Mouse (Mus musculus) liver, embryonic 13.5 days (tissue): ENCODE measurements around the gene Hcn3. TPM values are rescaled to one million over a fixed set of nuclear protein-coding genes. Genes with fewer than 3 reads are reported as not detected.

Experiments used
- ATAC-seq: fragments of 200-750 bp; cut with Nextera tagmentation; 2 replicates; pipeline ENCODE4 v1.8.0; 2017; ENCODE audit warnings: low read depth, mild to moderate bottlenecking, moderate number of reproducible peaks, moderate library complexity
- DNase-seq: peaks from one replicate; pipeline ENCODE4 v3.0.0; 2022
- H3K27ac ChIP-seq: fragments of 300-500 bp; sonication (generic); 2 replicates; pipeline ENCODE4 v1.5.1; 2015; ENCODE audit warnings: moderate library complexity, mild to moderate bottlenecking, inconsistent platforms
- H3K27me3 ChIP-seq: fragments of 300-500 bp; sonication (generic); 2 replicates; pipeline ENCODE4 v1.6.1; 2015; ENCODE audit warnings: mild to moderate bottlenecking, inconsistent platforms
- H3K36me3 ChIP-seq: fragments of 300-500 bp; sonication (generic); 2 replicates; pipeline ENCODE4 v1.6.1; 2015; ENCODE audit warnings: mild to moderate bottlenecking, inconsistent platforms
- H3K4me1 ChIP-seq: fragments of 300-500 bp; sonication (generic); replicated peaks from 2 replicates; pipeline ENCODE4 v1.6.1; 2015; ENCODE audit warnings: inconsistent platforms
- H3K4me2 ChIP-seq: fragments of 300-500 bp; sonication (generic); 2 replicates; pipeline ENCODE4 v1.6.1; 2015; ENCODE audit warnings: inconsistent platforms, mild to moderate bottlenecking, moderate library complexity
- H3K4me3 ChIP-seq: fragments of 300-500 bp; sonication (generic); replicated peaks from 2 replicates; pipeline ENCODE4 v1.5.1; 2015; ENCODE audit warnings: mild to moderate bottlenecking, inconsistent platforms
- H3K9ac ChIP-seq: fragments of 300-500 bp; sonication (generic); 2 replicates; pipeline ENCODE4 v1.6.1; 2015; ENCODE audit warnings: mild to moderate bottlenecking, inconsistent platforms
- H3K9me3 ChIP-seq: fragments of 300-500 bp; sonication (generic); replicated peaks from 2 replicates; pipeline ENCODE4 v1.6.1; 2016; ENCODE audit warnings: inconsistent platforms
- WGBS: fragments of 180-500 bp; shearing (Covaris S2); methylation state at CpG from one replicate; pipeline ENCODE4 v1.1.7; 2015; ENCODE audit not compliant: insufficient replicate concordance; 5-methylcytosine and 5-hydroxymethylcytosine counted together
- polyA plus RNA-seq: library from polyadenylated mRNA; unstranded; fragments of >200 nt; fragmentation: Nextera tagmentation; extraction: Ambion mirVana; gene quantifications from 2 replicates; pipeline ENCODE4 v1.2.1, GENCODE M21; 2015

Gene Hcn3
- polyA plus RNA-seq, 1 experiment from 2014 or later, result 0.75 TPM

GRCm38 (mm10) chr3:89108146-89108545 is 51.9 kb downstream of the Hcn3 start:
- Histone ChIP-seq H3K27ac (no peak overlapping the region), H3K4me3 (no peak overlapping the region), H3K9me3 (no peaks in the 10 kb centered on the region), H3K27me3 (no peaks in the 10 kb centered on the region), H3K4me2 (no peak overlapping the region), H3K4me1 (peaks cover 16% of the 10 kb centered on the region), H3K36me3 (no peaks in the 10 kb centered on the region), H3K9ac (no peak overlapping the region)
- ATAC-seq, result no peak
- 51% methylated on average over 1 of the region's 1 CpGs for WGBS
- no peak for DNase-seq

GRCm38 (mm10) chr3:89107545-89107944 is 52.5 kb downstream of the Hcn3 start:
- Histone ChIP-seq H3K4me3 (no peak overlapping the region), H3K4me1 (peaks cover 22% of the 10 kb centered on the region), H3K27me3 (no peaks in the 10 kb centered on the region), H3K9me3 (no peaks in the 10 kb centered on the region), H3K27ac (no peak overlapping the region; the same call in 1 of the 2 replicates), H3K9ac (no peak overlapping the region), H3K36me3 (no peaks in the 10 kb centered on the region), H3K4me2 (no peak overlapping the region)
- DNase-seq (no peak), ATAC-seq (no peak)
- WGBS, result 43% methylated on average over 3 of the region's 3 CpGs

- Histone ChIP-seq H3K27me3 (no peaks in the 10 kb centered on the region), H3K4me2 (no peak overlapping the region), H3K4me1 (peaks cover 27% of the 10 kb centered on the region), H3K9ac (no peak overlapping the region), H3K9me3 (no peaks in the 10 kb centered on the region), H3K4me3 (no peak overlapping the region), H3K27ac (no peak overlapping the region), H3K36me3 (no peaks in the 10 kb centered on the region)
- DNase-seq (no peak), ATAC-seq (no peak)
Observed at GRCm38 (mm10) chr3:89106881-89107280, 53.1 kb downstream of the Hcn3 start.

- no peaks in the 10 kb centered on the region for H3K27me3 ChIP-seq
- no peak overlapping the region for H3K4me2 ChIP-seq
- peak overlapping the region; percentile 85 for H3K27ac ChIP-seq
- WGBS, result 42% methylated on average over 4 of the region's 4 CpGs
- no peak for DNase-seq
- H3K9me3 ChIP-seq, result no peaks in the 10 kb centered on the region
- H3K9ac ChIP-seq, result no peak overlapping the region
- peaks cover 55% of the 10 kb centered on the region for H3K4me1 ChIP-seq
- ATAC-seq, result no peak
- H3K4me3 ChIP-seq, result no peak overlapping the region
- peaks cover 17% of the 10 kb centered on the region for H3K36me3 ChIP-seq
Observed at GRCm38 (mm10) chr3:89103291-89103595, 56.8 kb downstream of the Hcn3 start.

GRCm38 (mm10) chr3:89102495-89103290 is 57.3 kb downstream of the Hcn3 start:
- H3K4me3 ChIP-seq, result peak overlapping the region; percentile 55
- no peak for DNase-seq
- no peaks in the 10 kb centered on the region for H3K9me3 ChIP-seq
- WGBS, result 51% methylated on average over 12 of the region's 12 CpGs
- ATAC-seq, result no peak
- H3K27me3 ChIP-seq, result no peaks in the 10 kb centered on the region
- H3K9ac ChIP-seq, result peak overlapping the region; percentile 60
- H3K4me1 ChIP-seq, result peaks cover 56% of the 10 kb centered on the region
- H3K4me2 ChIP-seq, result peak overlapping the region; percentile 68
- H3K36me3 ChIP-seq, result peaks cover 22% of the 10 kb centered on the region
- peak overlapping the region; percentile 85 for H3K27ac ChIP-seq

GRCm38 (mm10) chr3:89101812-89102494 is 58.0 kb downstream of the Hcn3 start, which contains the start of gene Fdps:
Gene Fdps (minus strand): TSS chr3:89101959.
- DNase-seq (peak; percentile 98), ATAC-seq (peak; percentile 98)
- H3K36me3 ChIP-seq, result peaks cover 29% of the 10 kb centered on the region
- peaks cover 58% of the 10 kb centered on the region for H3K4me1 ChIP-seq
- H3K4me2 ChIP-seq, result peak within 1 kb of the TSS; percentile 93
- no peaks in the 10 kb centered on the region for H3K27me3 ChIP-seq
- H3K4me3 ChIP-seq, result peak within 1 kb of the TSS; percentile 74
- no peaks in the 10 kb centered on the region for H3K9me3 ChIP-seq
- WGBS, result under 1% methylated on average over 26 of the region's 26 CpGs
- H3K27ac ChIP-seq, result peak within 1 kb of the TSS; percentile 85
- H3K9ac ChIP-seq, result peak within 1 kb of the TSS; percentile 80

- under 1% methylated on average over 19 of the region's 19 CpGs for WGBS
- H3K4me2 ChIP-seq, result peak overlapping the region; percentile 93
- peaks cover 34% of the 10 kb centered on the region for H3K36me3 ChIP-seq
- H3K9ac ChIP-seq, result peak overlapping the region; percentile 80
- no peaks in the 10 kb centered on the region for H3K27me3 ChIP-seq
- DNase-seq (no peak), ATAC-seq (peak; percentile 45)
- H3K9me3 ChIP-seq, result no peaks in the 10 kb centered on the region
- peak overlapping the region; percentile 74 for H3K4me3 ChIP-seq
- peaks cover 56% of the 10 kb centered on the region for H3K4me1 ChIP-seq
- H3K27ac ChIP-seq, result peak overlapping the region; percentile 84
Observed at GRCm38 (mm10) chr3:89101459-89101811, 58.6 kb downstream of the Hcn3 start.

GRCm38 (mm10) chr3:89100811-89101210 is 59.2 kb downstream of the Hcn3 start, which contains the start of gene Gm43738:
Gene Gm43738 (minus strand): TSS chr3:89101099.
- 43% methylated on average over 7 of the region's 7 CpGs for WGBS
- no peak for ATAC-seq
- no peak for DNase-seq
- peak within 1 kb of the TSS; percentile 74 for H3K4me3 ChIP-seq
- peaks cover 61% of the 10 kb centered on the region for H3K4me1 ChIP-seq
- no peaks in the 10 kb centered on the region for H3K27me3 ChIP-seq
- H3K36me3 ChIP-seq, result peaks cover 40% of the 10 kb centered on the region
- H3K27ac ChIP-seq, result peak within 1 kb of the TSS; percentile 84
- H3K9me3 ChIP-seq, result no peaks in the 10 kb centered on the region
- peak within 1 kb of the TSS; percentile 80 for H3K9ac ChIP-seq
- H3K4me2 ChIP-seq, result peak within 1 kb of the TSS; percentile 93

Other genes with a start within 250 kb of the Hcn3 start
- 19.9 and 20.2 TPM in 2 replicates for gene Msto1, start 246.2 kb downstream of the Hcn3 start, polyA plus RNA-seq
- gene Ash1l, start 209.6 kb downstream of the Hcn3 start, polyA plus RNA-seq, result 4.7 and 5.7 TPM in 2 replicates
- gene Dap3, start 209.0 kb downstream of the Hcn3 start, polyA plus RNA-seq, result 120 and 129 TPM in 2 replicates
- 5.5 and 5.9 TPM in 2 replicates for gene Rusc1, start 66.9 kb downstream of the Hcn3 start, polyA plus RNA-seq
- not detected in 2 replicates for gene Gm43738, start 59.1 kb downstream of the Hcn3 start, polyA plus RNA-seq
- gene Fdps, start 58.2 kb downstream of the Hcn3 start, polyA plus RNA-seq, result 274 and 295 TPM in 2 replicates
- gene Pklr, start 24.1 kb downstream of the Hcn3 start, polyA plus RNA-seq, result 133 and 136 TPM in 2 replicates
- gene Clk2, start 4.6 kb upstream of the Hcn3 start, polyA plus RNA-seq, result 10.3 and 10.8 TPM in 2 replicates
- 67.4 and 72.1 TPM in 2 replicates for gene Scamp3, start 17.3 kb upstream of the Hcn3 start, polyA plus RNA-seq
- gene Fam189b, start 22.9 kb upstream of the Hcn3 start, polyA plus RNA-seq, result 2.8 and 3.9 TPM in 2 replicates
- 21.7 and 23.7 TPM in 2 replicates for gene Gba, start 42.7 kb upstream of the Hcn3 start, polyA plus RNA-seq
- gene Thbs3, start 55.0 kb upstream of the Hcn3 start, polyA plus RNA-seq, result 1.0 and 1.5 TPM in 2 replicates
- gene Mtx1, start 66.9 kb upstream of the Hcn3 start, polyA plus RNA-seq, result 152 and 155 TPM in 2 replicates
- gene Muc1, start 68.9 kb upstream of the Hcn3 start, polyA plus RNA-seq, result 0.14 and 0.51 TPM in 2 replicates
- gene Krtcap2, start 85.8 kb upstream of the Hcn3 start, polyA plus RNA-seq, result 152 and 155 TPM in 2 replicates
- 0.14 and 0.23 TPM in 2 replicates for gene Trim46, start 86.1 kb upstream of the Hcn3 start, polyA plus RNA-seq
- gene Dpm3, start 99.2 kb upstream of the Hcn3 start, polyA plus RNA-seq, result 57.2 and 64.5 TPM in 2 replicates
- gene Slc50a1, start 110.4 kb upstream of the Hcn3 start, polyA plus RNA-seq, result 17.4 and 18.0 TPM in 2 replicates
- 4.3 and 4.6 TPM in 2 replicates for gene Efna1, start 120.9 kb upstream of the Hcn3 start, polyA plus RNA-seq
- gene Efna3, start 162.8 kb upstream of the Hcn3 start, polyA plus RNA-seq, result 0.32 and 0.41 TPM in 2 replicates
- gene Efna4, start 177.8 kb upstream of the Hcn3 start, polyA plus RNA-seq, result 1.0 and 1.2 TPM in 2 replicates
- 9.5 and 9.6 TPM in 2 replicates for gene Adam15, start 189.8 kb upstream of the Hcn3 start, polyA plus RNA-seq
- gene Dcst2, start 201.8 kb upstream of the Hcn3 start, polyA plus RNA-seq, result 0.07 and 0.08 TPM in 2 replicates
- not detected in 2 replicates for gene Dcst1, start 205.1 kb upstream of the Hcn3 start, polyA plus RNA-seq
- 0.97 and 1.8 TPM in 2 replicates for gene Zbtb7b, start 234.6 kb upstream of the Hcn3 start, polyA plus RNA-seq
- not detected in 2 replicates for gene Lenep, start 242.6 kb upstream of the Hcn3 start, polyA plus RNA-seq